Mouse (Mus musculus): Measurements from ENCODE around the gene Psmc5.
"Not testable (repeated sequence)": the region's sequence is repeated elsewhere in the genome, so short reads cannot be mapped to it uniquely, and the experiment has no call there.

Psmc5 gene

DNA sequence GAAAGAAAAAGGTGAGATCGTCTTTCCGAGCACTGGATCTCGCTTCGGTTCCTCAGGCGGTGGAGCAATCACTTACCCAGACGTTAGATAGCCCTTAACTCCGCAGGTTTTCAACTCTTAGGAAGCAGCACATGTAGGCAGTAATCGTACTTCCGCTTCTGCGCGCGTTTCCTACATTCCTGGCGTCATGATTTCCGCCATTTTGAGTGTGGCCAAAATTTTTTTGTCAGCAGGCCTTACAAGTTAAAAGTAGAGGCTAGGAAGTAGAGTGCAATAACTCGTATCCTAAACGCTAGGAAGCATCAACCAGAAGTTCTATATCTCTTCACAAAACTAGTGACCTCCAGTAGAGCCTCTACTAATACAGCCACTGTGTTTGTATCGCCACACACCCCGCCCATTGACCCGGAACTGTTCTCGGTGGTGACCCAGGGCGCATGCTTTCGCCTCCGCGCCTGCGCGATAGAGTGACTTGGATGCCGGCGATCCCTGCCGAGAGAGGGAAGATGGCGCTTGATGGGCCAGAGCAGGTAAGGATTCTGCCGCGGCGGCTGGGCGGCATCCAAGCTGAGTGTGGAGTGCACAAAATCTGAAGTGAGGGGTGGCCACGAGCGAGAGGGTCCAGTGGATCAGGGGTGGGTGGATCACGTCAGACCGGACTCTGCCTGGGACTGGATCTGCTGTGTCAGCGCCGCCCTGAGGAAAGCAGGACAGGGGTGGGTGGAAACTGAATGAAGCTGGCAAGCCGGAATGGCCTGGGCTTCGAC is at the start of gene Psmc5, which contains the start of gene Ftsj3:
Gene Psmc5 (plus strand): TSS at position 470 of the 767 bp plus-strand sequence.
Gene Ftsj3 (minus strand): TSS at position 395 of the 767 bp plus-strand sequence.
- DNase-seq (ENCODE audit: low spot score in 2 of 2) = peak; percentile 92 to 99

- DNase-seq (ENCODE audit: low spot score in 2 of 2) = no peak
Measured at GRCm38 (mm10) chr11:106212771-106213170, 43.2 kb upstream of the Psmc5 start.

DNA sequence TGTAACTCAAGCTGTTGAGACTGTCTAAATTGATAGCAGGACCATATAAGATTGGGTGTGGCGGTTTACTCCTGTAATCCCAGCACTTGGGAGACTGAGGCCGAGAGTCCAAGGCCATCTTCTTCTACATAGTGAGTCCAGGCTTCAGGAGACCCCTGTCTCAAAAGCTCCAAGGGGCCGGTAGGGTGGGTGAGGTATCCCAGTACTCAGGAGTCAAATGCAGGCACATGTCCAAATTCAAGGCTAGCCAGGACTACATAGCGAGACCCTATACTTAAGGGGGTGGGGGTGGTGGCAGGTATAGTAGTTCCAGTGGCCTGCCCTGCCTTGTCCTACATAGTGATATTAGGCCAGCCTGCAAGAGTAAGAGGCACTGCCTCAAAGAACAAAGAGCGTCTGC is 41.1 kb upstream of the Psmc5 start:
- DNase-seq (ENCODE audit: low spot score in 2 of 2) = no peak

GRCm38 (mm10) chr11:106215450-106215859 is 40.5 kb upstream of the Psmc5 start:
- no peak for DNase-seq (ENCODE audit: low spot score in 2 of 2)

GRCm38 (mm10) chr11:106215927-106216729 is 39.8 kb upstream of the Psmc5 start, which contains the start of gene Ccdc47:
TSS of gene Ccdc47 (minus strand) at chr11:106216344.
- peak; percentile 97 to 98 for DNase-seq (ENCODE audit: low spot score in 2 of 2)

DNA sequence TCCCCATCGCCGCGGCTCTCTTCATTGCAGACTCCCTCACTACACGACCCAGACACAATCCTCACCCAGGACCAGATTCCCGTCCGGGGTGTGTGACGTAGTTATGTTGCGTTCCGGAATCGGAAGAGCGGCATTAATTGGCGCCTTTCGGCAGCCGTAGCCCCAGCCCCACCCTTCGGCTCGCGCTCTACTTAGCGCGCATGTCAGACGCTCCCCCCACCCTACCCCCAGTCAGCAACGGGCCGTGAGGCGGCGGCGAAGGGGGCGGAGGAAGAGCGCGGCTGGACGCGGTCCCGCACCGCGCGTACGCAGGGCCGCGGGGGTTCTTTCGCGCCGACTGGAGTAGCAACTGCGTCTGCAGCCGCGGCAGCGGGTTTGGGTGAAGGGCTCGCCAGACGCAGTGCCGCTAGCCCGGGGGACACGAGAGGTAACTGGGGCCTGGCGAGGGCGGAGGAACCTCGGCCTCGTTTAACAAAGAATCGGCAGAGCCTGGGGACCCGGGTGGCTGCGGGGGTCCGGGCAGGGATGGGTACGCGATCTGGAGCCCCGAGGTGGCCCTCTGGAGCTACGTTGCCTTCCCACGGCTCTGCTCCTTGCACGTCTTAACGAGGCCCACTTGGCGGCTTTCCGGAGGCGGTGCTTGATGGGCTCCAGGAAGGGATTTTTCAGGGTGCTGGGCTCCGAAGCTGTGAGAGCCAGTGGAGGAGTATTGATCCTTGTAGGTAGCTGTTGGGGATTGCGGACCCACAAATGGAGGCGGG is 39.0 kb upstream of the Psmc5 start, which contains the start of gene Ddx42:
Gene Ddx42 (plus strand): TSS at position 197 of the 761 bp plus-strand sequence.
- DNase-seq (ENCODE audit: low spot score in 2 of 2) = peak; percentile 87 to 90

DNA sequence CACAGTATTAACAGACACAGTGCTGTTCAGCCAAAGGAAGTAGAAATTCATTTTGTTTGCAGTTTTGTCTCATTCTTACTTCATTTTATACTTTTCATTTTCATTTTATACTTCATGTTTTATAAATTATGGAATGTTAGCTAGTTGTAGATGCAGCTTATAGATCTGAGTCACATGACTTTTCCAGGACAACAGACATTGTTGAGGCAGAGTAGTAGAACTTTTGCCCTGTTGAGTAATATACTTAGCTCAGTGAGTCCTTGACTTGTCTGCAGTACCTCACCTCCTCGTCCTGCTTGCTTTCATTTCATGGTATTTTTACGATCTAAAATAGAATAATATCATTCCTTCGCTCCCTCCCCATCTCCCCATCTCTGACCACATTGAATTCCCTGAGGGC is 35.4 kb upstream of the Psmc5 start:
- DNase-seq (ENCODE audit: low spot score in 2 of 2) = no peak

DNA sequence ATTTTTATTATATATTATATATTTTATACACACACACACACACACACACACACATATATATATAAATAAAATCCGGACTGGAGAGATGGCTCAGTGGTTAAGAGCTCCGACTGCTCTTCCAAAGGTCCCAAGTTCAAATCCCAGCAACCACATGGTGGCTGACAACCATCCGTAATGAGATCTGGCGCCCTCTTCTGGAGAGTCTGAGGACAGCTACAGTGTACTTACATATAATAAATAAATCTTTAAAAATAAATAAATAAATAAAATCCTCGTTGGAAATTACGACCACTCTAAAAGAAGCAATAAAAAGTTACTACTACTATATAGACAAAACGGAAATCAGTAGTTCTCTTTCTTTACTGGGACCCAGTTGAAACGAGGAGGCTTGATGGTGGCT is 22.0 kb upstream of the Psmc5 start:
- not testable (repeated sequence) for DNase-seq (ENCODE audit: low spot score in 2 of 2)

GRCm38 (mm10) chr11:106246834-106247233 is 9.1 kb upstream of the Psmc5 start:
- DNase-seq (ENCODE audit: low spot score in 2 of 2) = no peak

- no peak for DNase-seq (ENCODE audit: low spot score in 2 of 2)
Measured at GRCm38 (mm10) chr11:106249326-106249725, 6.6 kb upstream of the Psmc5 start.

DNA sequence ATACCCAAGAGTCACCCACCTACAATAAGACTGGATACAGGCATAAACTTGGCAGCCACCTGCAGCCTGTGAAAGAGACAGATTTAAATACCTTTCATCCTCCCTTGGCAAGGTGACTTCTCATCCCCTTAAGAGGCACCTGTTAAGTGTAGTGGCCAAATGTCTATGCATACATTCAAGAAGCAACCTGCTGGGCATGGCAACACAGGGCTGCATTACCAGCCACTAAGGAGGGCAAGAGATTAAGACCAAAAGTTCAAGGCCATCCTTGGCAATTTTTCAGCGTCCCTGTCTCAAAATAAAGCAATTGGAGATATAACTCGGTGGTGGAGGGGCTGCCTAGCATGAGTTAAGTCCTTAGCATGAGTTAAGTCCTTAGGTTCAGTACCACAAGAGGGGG is 1.2 kb upstream of the Psmc5 start:
- no peak for DNase-seq (ENCODE audit: low spot score in 2 of 2)

DNA sequence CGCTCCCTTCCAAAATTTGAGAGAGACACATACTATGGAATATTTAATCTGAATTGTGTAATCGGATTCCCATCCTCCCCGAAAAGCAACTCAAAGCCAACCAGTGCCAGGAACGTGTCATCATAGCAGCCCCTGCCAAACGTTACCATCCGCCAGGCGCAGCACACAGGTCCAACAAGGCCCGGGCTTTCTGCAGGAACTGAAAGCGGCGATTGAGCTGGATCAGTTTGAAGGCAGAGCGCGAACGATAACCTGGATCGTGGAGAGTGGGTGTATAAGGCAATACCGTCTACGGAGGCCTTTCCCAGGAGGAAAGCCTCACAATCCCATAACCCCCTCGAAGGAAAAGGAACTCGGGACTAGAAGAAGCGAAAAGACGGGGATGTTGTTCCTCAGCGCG is 780 bp upstream of the Psmc5 start:
- no peak for DNase-seq (ENCODE audit: low spot score in 2 of 2)

- no peak for DNase-seq (ENCODE audit: low spot score in 2 of 2)
Measured at GRCm38 (mm10) chr11:106256775-106257174, 821 bp downstream of the Psmc5 start.

GRCm38 (mm10) chr11:106260826-106261450 is 5.0 kb downstream of the Psmc5 start:
- DNase-seq (ENCODE audit: low spot score in 2 of 2) = no peak

DNA sequence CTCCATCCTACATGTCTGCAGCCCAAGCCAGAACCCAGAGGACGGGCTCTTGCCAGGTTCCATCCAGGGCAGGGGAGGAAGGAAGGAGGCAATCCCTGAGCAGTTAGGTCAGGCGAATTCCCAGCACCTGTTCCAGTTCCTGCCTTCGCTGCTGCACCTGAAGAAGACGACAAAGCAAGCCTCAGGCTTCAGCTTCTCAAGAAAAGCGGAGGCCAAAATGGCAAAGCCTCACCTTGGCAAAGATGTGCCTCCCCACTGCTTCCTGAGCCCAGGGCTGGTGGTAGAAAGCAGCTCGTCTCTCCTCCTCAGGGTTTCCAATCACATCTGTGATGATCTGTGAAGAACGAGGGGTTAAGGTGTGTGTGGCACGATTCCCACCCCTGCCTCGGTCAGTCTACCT is 8.0 kb downstream of the Psmc5 start:
- DNase-seq (ENCODE audit: low spot score in 2 of 2) = no peak

DNA sequence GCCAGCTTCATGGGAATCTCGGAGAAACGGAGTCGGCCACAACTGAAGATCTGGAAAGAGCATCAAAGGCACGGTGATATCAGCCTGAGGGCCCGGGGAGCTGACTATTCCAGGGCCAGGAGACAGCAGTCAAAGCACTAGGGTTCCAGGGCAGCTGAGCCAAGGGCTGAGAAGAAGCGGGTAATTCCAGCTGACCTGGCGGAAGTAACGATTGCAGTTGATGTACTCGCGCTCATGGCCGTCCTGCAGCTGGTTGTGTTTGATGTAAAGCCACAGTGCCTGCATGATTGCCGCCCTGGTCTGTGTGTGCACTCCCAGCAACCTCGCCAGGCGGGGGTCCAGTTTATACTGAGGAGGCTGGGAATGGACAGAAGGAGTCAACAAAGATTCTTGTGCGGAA is 9.0 kb downstream of the Psmc5 start:
- DNase-seq (ENCODE audit: low spot score in 2 of 2) = no peak

DNA sequence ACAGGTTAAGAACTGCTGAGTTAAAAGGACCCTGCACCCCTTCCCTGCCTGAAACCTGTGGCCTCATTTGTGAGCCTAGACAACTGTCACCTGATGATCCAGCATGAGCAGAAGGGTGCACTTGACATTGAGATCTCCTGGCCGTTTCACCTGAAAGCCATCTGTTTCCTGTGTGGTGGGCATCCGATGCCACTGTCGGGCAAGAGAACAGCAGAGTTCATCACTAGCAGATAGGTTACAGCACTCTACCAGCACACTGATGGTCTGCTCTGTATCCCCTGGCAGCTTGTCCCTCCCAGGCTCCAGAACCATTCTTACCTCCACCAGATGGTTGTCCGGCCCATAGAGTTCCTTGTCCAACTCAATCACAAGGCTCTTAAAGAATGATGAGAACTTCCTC is 9.6 kb downstream of the Psmc5 start:
- DNase-seq (ENCODE audit: low spot score in 2 of 2) = no peak

GRCm38 (mm10) chr11:106266431-106266830 is 10.5 kb downstream of the Psmc5 start:
- DNase-seq (ENCODE audit: low spot score in 2 of 2) = no peak

DNA sequence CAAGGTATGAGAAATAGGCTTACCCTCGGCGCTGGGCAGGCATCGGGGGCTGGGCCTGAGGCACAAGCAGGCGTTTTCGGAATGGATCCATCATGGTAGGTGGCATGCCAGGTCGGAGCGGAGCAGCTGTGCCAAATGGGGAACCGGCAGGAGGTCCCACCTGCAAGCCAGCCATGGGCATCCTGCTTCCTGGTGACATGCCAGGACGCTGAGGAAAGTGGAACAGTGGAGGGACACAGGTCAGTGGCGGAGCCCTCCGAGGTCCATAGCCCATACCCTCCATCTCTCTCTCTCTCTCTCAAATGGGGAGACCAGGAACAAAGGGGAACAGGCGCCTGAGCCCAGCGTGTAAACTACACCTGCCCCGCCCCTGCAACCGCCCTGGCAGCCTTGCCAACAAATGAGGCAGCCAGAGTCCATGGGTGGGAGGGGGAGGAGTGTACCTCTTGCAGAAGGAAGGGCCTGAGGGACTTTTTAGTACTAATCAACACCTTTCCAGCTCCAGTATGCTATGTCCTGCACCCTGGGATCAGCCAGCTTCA is 11.4 kb downstream of the Psmc5 start:
- DNase-seq (ENCODE audit: low spot score in 2 of 2) = no peak

- DNase-seq (ENCODE audit: low spot score in 2 of 2) = no peak
Measured at GRCm38 (mm10) chr11:106267871-106268270, 11.9 kb downstream of the Psmc5 start.
